Mouse (Mus musculus) embryonic stem cell, embryonic (primary cell): ENCODE data around the gene Ppp4r2.
"Not testable (repeated sequence)": the region's sequence is repeated elsewhere in the genome, so short reads cannot be mapped to it uniquely, and the experiment has no call there.

Experiments used
- CTCF ChIA-PET, 4 experiments: fragments of 300-600 bp in 2 of 4; fragments of 350-600 bp in 2 of 4; sonication (Branson Sonifier 250); formaldehyde crosslinking; loops; one replicate each; lab custom pipeline; 2022; ENCODE audit warnings: inconsistent platforms in 2 of 4; lab: Charles Lee
- POLR2A ChIA-PET, 4 experiments: fragments of 300-600 bp in 2 of 4; fragments of 350-600 bp in 2 of 4; sonication (Branson Sonifier 250); formaldehyde crosslinking; loops; one replicate each; lab custom pipeline; 2022; ENCODE audit warnings: antibody characterized with exemption in 4 of 4, inconsistent platforms in 1 of 4; lab: Charles Lee

Gene Ppp4r2

GRCm38 (mm10) chr6:100823356-100823755 lies 10.1 kb upstream of the Ppp4r2 start:
- ChIA-PET CTCF (interaction anchor here in 2 of 4 experiments (0.7 to 1.4 kb wide), 2 partner anchors 9 to 253 kb away, joined by 3 to 5 read pairs; no protein-coding TSS in a partner anchor), POLR2A (interaction anchor here in 3 of 4 experiments (0.7 to 2.1 kb wide), 7 partner anchors 10 to 20 kb away, joined by 3 to 12 read pairs (median 5); partner anchors contain the start of gene Ppp4r2 (in 3 of the 3))

- POLR2A ChIA-PET = interaction anchor here in 3 of 4 experiments (0.9 to 1.6 kb wide), 4 partner anchors 9 to 16 kb away, joined by 3 to 8 read pairs (median 4); partner anchors contain the start of gene Ppp4r2 (in 1 of the 3)
- CTCF ChIA-PET = no interaction called here
Observed at GRCm38 (mm10) chr6:100824381-100824965, 8.9 kb upstream of the Ppp4r2 start.

DNA sequence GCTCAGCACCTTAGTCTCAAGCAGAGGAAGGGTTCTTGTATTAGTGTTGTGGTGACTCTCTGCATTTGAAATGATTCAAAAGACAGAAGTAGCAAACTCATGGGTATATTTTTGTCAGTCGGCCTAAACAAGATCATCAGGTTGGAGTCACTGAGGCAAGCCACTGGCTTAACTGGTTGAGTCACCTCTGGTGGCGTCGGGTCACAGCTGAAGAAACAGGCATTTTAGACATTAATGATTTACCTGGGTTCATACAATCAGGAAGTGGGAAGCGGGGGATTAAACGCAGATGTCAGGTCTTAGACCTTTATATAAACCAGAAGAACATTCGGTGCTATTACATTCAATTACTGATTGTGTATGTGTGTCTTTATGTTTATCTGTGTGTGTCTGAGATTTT lies 7.4 kb upstream of the Ppp4r2 start:
- ChIA-PET CTCF (no interaction called here), POLR2A (no interaction called here)

- POLR2A ChIA-PET = no interaction called here
- CTCF ChIA-PET = no interaction called here
Observed at GRCm38 (mm10) chr6:100828565-100828964, 4.9 kb upstream of the Ppp4r2 start.

- ChIA-PET POLR2A (interaction anchor here (0.6 to 1.1 kb wide), 5 partner anchors 16 to 67 kb away, joined by 3 to 4 read pairs (median 3); no protein-coding TSS in a partner anchor), CTCF (interaction anchor here in 1 of 4 experiments (0.6 kb wide), 1 partner anchor 415 kb away, joined by 3 read pairs; no protein-coding TSS in a partner anchor)
Observed at GRCm38 (mm10) chr6:100829770-100830169, 3.7 kb upstream of the Ppp4r2 start.

- CTCF ChIA-PET = no interaction called here
- POLR2A ChIA-PET = no interaction called here
Observed at GRCm38 (mm10) chr6:100831188-100831587, 2.2 kb upstream of the Ppp4r2 start.

DNA sequence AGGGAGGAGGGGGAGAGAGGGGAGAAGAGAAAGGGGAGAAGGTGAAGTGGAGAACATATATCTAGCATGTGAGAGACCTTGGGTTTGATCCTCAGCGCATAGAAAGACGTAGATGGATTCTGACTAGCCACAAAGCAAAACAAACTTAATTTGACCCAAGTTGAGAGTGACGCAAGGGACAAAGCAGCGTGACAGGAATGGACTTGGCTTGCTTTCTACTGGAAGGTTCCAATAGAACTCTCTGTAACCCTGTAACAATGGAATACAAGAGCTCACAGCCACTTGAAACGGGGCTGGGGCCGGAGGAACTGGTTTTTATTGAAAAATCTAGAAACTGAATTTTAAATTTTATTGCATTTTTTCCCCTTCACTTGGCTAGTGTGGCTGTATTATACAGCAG lies 1.7 kb upstream of the Ppp4r2 start:
- CTCF ChIA-PET = no interaction called here
- POLR2A ChIA-PET = interaction anchor here in 1 of 4 experiments (1.1 kb wide), 1 partner anchor 9 kb away, joined by 3 read pairs; no protein-coding TSS in a partner anchor

- ChIA-PET POLR2A (interaction anchor here in 3 of 4 experiments (0.5 to 6.3 kb wide), 13 partner anchors 9 to 1142 kb away, joined by 3 to 41 read pairs (median 5); partner anchors contain the start of gene Gpr27 (in 1 of the 3)), CTCF (no interaction called here)
Observed at GRCm38 (mm10) chr6:100833811-100834481, 524 bp downstream of the Ppp4r2 start.

GRCm38 (mm10) chr6:100834489-100835160 lies 1.2 kb downstream of the Ppp4r2 start:
- ChIA-PET POLR2A (interaction anchor here in 1 of 4 experiments (0.7 to 6.3 kb wide), 6 partner anchors 8 to 130 kb away, joined by 3 to 41 read pairs (median 12); partner anchors contain the start of gene Gxylt2), CTCF (interaction anchor here in 1 of 4 experiments (0.9 kb wide), 1 partner anchor 160 kb away, joined by 3 read pairs; no protein-coding TSS in a partner anchor)

GRCm38 (mm10) chr6:100845058-100845457 lies 11.6 kb downstream of the Ppp4r2 start:
- ChIA-PET POLR2A (interaction anchor here in 3 of 4 experiments (0.6 to 4.2 kb wide), 6 partner anchors 10 to 174 kb away, joined by 3 to 41 read pairs (median 3); partner anchors contain the start of gene Ppp4r2 (in 1 of the 3)), CTCF (no interaction called here)

DNA sequence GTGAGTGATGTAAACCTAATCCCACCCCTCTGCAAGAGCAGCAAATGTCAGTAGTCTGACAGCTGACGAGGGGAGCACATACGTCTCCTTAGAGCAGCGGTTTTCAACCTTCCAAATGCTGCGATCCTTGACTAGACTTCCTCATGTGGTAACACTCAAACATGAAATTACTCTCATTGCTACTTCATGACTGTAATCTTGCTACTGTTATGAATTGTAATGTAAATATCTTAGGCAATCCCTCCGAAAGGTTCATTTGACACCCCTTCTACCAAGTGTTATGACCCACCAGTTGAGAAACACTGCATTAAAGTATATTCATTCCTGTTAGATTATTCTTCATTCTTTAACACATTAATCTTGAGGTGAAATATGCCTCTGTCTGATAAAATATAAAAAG lies 13.8 kb downstream of the Ppp4r2 start:
- POLR2A ChIA-PET = interaction anchor here in 1 of 4 experiments (1.0 to 4.2 kb wide), 2 partner anchors 11 to 12 kb away, joined by 3 to 41 read pairs; partner anchors contain the start of gene Ppp4r2

DNA sequence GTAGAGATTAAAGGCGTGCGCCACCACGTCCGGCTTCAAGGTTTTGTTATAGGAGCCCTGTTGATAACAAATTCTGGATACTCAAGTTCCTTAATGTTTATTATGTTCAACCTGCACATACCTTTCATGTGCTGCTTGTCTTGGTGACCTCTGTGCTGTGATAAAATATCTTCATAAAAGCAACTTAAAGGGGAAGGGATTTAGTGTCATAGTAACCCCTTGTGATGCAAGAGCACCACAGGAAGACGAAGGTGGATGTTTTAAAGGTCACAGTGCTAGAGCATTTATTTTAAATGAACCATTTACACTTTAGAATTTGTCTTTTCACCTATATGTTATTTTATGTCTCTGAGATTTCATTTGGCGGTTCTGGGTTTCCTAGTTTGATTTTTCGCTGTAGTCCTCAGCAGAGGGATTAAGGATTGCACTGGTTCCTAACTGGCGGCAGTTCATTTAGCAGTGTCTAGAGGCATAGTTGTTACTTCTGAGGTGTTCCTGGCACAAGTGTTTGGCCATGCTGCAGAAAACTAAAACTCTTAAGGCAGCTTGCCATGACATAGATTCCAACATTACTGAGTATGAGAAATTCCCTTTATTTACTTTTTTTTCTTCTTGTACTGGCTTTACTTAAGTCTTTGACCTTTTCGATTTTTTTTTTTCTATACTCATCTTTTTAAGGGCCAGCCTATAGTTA lies 15.4 kb downstream of the Ppp4r2 start:
- CTCF ChIA-PET = no interaction called here
- POLR2A ChIA-PET = no interaction called here

More for the DNA sequence above, 13.8 kb downstream of the Ppp4r2 start:
- CTCF ChIA-PET = no interaction called here

- ChIA-PET CTCF (interaction anchor here in 2 of 4 experiments (0.5 to 1.0 kb wide), 2 partner anchors 141 to 983 kb away, joined by 4 to 13 read pairs; no protein-coding TSS in a partner anchor), POLR2A (interaction anchor here in 3 of 4 experiments (0.6 to 3.8 kb wide), 10 partner anchors 8 to 515 kb away, joined by 3 to 17 read pairs (median 6); partner anchors contain the start of gene Ppp4r2 (in 1 of the 3))
Observed at GRCm38 (mm10) chr6:100850671-100851081, 17.3 kb downstream of the Ppp4r2 start.

DNA sequence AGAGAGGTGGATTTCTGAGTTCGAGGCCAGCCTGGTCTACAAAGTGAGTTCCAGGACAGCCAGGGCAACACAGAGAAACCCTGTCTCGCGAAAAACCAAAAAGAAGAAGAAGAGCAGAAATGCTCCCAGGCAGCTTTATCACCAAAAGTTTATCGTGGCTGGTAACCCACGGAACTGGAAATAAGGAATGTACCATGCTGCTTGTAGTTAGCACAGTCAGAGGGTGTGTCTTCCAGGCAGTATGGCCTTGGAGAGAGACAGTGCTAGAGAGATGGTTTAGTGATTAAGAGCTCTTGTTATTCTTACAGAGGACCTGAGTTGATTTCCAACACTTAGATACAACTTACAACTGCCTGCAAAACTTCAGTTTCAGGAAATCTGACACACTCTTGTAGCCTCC lies 17.7 kb downstream of the Ppp4r2 start:
- CTCF ChIA-PET = interaction anchor here in 1 of 4 experiments (1.0 kb wide), 1 partner anchor 141 kb away, joined by 4 read pairs; no protein-coding TSS in a partner anchor
- POLR2A ChIA-PET = interaction anchor here in 3 of 4 experiments (0.6 to 3.8 kb wide), 13 partner anchors 8 to 515 kb away, joined by 3 to 17 read pairs (median 5); partner anchors contain the start of gene Ppp4r2 (in 1 of the 3)

DNA sequence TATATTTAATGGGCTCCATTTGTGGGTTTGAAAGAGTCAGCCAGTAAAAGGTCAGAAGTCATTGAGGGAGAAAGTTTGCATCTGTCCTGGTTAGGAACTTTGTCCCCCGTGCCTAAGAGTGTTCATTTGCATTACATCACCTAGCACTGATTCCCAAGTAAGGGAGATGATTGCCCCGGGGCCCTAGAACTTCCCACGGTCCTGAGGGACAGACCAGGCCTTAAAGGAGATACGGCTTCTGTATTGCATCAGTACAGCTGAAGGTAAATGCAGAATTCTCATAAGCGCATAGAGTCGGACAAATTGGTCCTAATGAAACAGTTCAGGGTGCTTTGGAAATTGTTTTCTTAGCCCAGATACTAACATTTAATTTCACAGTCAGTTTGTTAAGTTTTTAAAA lies 31.9 kb downstream of the Ppp4r2 start:
- POLR2A ChIA-PET = no interaction called here
- CTCF ChIA-PET = interaction anchor here in 1 of 4 experiments (0.7 to 1.2 kb wide), 2 partner anchors 232 to 267 kb away, joined by 3 to 4 read pairs; no protein-coding TSS in a partner anchor

GRCm38 (mm10) chr6:100865788-100866187 lies 32.4 kb downstream of the Ppp4r2 start:
- POLR2A ChIA-PET = not testable (repeated sequence)
- CTCF ChIA-PET = interaction anchor here in 1 of 4 experiments (0.7 to 1.2 kb wide), 2 partner anchors 231 to 268 kb away, joined by 3 to 4 read pairs; no protein-coding TSS in a partner anchor

- POLR2A ChIA-PET = not testable (repeated sequence)
- CTCF ChIA-PET = interaction anchor here in 1 of 4 experiments (1.2 kb wide), 1 partner anchor 268 kb away, joined by 3 read pairs; no protein-coding TSS in a partner anchor
Observed at GRCm38 (mm10) chr6:100866246-100866645, 32.8 kb downstream of the Ppp4r2 start.
